Mouse (Mus musculus) lung, postnatal 14 days (tissue): Measurements from ENCODE around the gene Gm28079.
"Not testable (repeated sequence)": the region's sequence is repeated elsewhere in the genome, so short reads cannot be mapped to it uniquely, and the experiment has no call there.

ENCODE experiments used
- DNase-seq: peaks from one replicate; pipeline ENCODE4 v3.0.0; 2021

Gene Gm28079

GRCm38 (mm10) chrY:70014799-70015198 is at the start of gene Gm28079:
TSS of gene Gm28079 (minus strand) at chrY:70014899.
- not testable (repeated sequence) for DNase-seq
